Mouse (Mus musculus): ENCODE results near the gene Kcna7.
"Not testable (repeated sequence)": the region's sequence is repeated elsewhere in the genome, so short reads cannot be mapped to it uniquely, and the experiment has no call there.

Gene Kcna7

GRCm38 (mm10) chr7:45395129-45395541 is 10.3 kb upstream of the Kcna7 start:
- in situ Hi-C loops (cut with MboI; ENCODE audit: low sequenced_read_pairs) = no loop called here

GRCm38 (mm10) chr7:45395578-45396336 is 9.7 kb upstream of the Kcna7 start, which contains the start of gene Snrnp70:
Snrnp70 (minus strand) TSS chr7:45395742.
- in situ Hi-C loops (cut with MboI; ENCODE audit: low sequenced_read_pairs) = no loop called here

GRCm38 (mm10) chr7:45396337-45396775 is 9.1 kb upstream of the Kcna7 start:
- in situ Hi-C loops (cut with MboI; ENCODE audit: low sequenced_read_pairs) = not testable (repeated sequence)

- in situ Hi-C loops (cut with MboI; ENCODE audit: low sequenced_read_pairs) = no loop called here
These were observed 8.7 kb upstream of the Kcna7 start for GRCm38 (mm10) chr7:45396787-45397186.

- in situ Hi-C loops (cut with MboI; ENCODE audit: low sequenced_read_pairs) = no loop called here
These were observed 3.9 kb upstream of the Kcna7 start for GRCm38 (mm10) chr7:45401521-45402085.

GRCm38 (mm10) chr7:45403532-45404261 is 1.8 kb upstream of the Kcna7 start:
- in situ Hi-C loops (cut with MboI; ENCODE audit: low sequenced_read_pairs) = no loop called here

GRCm38 (mm10) chr7:45406157-45407156 is 1.0 kb downstream of the Kcna7 start:
- in situ Hi-C loops (cut with MboI; ENCODE audit: low sequenced_read_pairs) = no loop called here

- in situ Hi-C loops (cut with MboI; ENCODE audit: low sequenced_read_pairs) = no loop called here
These were observed 2.4 kb downstream of the Kcna7 start for GRCm38 (mm10) chr7:45407836-45408235.

- in situ Hi-C loops (cut with MboI; ENCODE audit: low sequenced_read_pairs) = no loop called here
These were observed 2.9 kb downstream of the Kcna7 start for GRCm38 (mm10) chr7:45408351-45408750.

- in situ Hi-C loops (cut with MboI; ENCODE audit: low sequenced_read_pairs) = no loop called here
These were observed 3.5 kb downstream of the Kcna7 start for GRCm38 (mm10) chr7:45408949-45409348.

- in situ Hi-C loops (cut with MboI; ENCODE audit: low sequenced_read_pairs) = no loop called here
These were observed 4.2 kb downstream of the Kcna7 start for GRCm38 (mm10) chr7:45409497-45410163.

GRCm38 (mm10) chr7:45412421-45412820 is 7.0 kb downstream of the Kcna7 start:
- in situ Hi-C loops (cut with MboI; ENCODE audit: low sequenced_read_pairs) = no loop called here

GRCm38 (mm10) chr7:45413113-45413863 is 7.8 kb downstream of the Kcna7 start, which contains the start of gene Ntf5:
Ntf5 (plus strand) TSS chr7:45413695.
- in situ Hi-C loops (cut with MboI; ENCODE audit: low sequenced_read_pairs) = no loop called here

GRCm38 (mm10) chr7:45413864-45414739 is 8.6 kb downstream of the Kcna7 start:
- in situ Hi-C loops (cut with MboI; ENCODE audit: low sequenced_read_pairs) = no loop called here

GRCm38 (mm10) chr7:45414740-45415224 is 9.3 kb downstream of the Kcna7 start:
- in situ Hi-C loops (cut with MboI; ENCODE audit: low sequenced_read_pairs) = no loop called here

- in situ Hi-C loops (cut with MboI; ENCODE audit: low sequenced_read_pairs) = no loop called here
These were observed 10.2 kb downstream of the Kcna7 start for GRCm38 (mm10) chr7:45415636-45416035.

- in situ Hi-C loops (cut with MboI; ENCODE audit: low sequenced_read_pairs) = no loop called here
These were observed 12.6 kb downstream of the Kcna7 start for GRCm38 (mm10) chr7:45417962-45418492.
